Mouse (Mus musculus): Measurements from ENCODE around the gene Zfp948. TPM values are rescaled to one million over a fixed set of nuclear protein-coding genes. Genes with fewer than 3 reads are reported as not detected.

The Zfp948 gene
- polyA plus RNA-seq (2011; ENCODE audit: insufficient read depth, insufficient read length, low read depth, missing spikeins), result 12.0 and 13.2 TPM in 2 replicates

DNA sequence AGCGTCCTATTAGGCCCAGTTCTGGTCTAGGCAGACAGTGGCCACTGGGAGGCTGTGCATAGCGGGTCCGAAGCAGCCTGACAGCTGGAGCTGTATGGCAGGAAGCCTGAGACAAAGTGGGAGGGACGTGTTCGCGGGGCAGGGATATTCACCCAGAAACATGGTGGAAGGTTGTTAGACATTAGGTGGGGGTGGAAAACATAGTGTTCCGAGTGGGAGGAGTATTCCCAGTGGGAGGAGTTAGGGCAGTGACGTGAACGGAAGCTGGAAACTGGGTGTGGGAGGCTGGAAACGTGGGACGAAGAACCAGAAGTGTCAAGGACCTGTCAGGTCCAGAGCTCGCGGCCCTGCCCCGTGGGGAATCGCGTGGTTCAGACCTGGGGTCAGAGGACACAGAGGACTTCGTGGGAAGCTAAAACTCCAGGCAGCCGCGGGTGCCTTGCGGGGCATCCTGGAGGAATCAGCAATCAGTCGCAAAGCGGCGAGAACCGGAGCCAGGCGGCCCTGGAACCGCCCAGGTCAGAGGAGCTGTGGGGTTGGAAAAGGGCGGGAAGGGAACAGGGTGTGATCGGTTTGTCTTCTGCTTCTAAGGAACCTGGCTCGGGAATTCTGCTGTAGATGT lies at the start of gene Zfp948:
Gene Zfp948 (plus strand): TSS at position 281 of the 622 bp plus-strand sequence.
- H3K36me3 ChIP-seq (ENCODE audit: control insufficient read depth, insufficient read depth, low read length, poor library complexity, severe bottlenecking), result no peaks in the 10 kb centered on the region
- H3K27ac ChIP-seq (ENCODE audit: insufficient read depth, low read length), result no peak within 1 kb of the TSS
- peak within 1 kb of the TSS; percentile 87 for H3K4me3 ChIP-seq (ENCODE audit: low read depth, low read length)
- H3K27me3 ChIP-seq (ENCODE audit: control insufficient read depth, insufficient read depth, low read length, poor library complexity, severe bottlenecking), result no peaks in the 10 kb centered on the region
- H3K9me3 ChIP-seq (replicated peaks; ENCODE audit: control insufficient read depth, insufficient read depth, low read length, poor library complexity, severe bottlenecking), result no peaks in the 10 kb centered on the region
- H3K4me1 ChIP-seq (ENCODE audit: control insufficient read depth, insufficient read depth, low read length), result no peaks in the 10 kb centered on the region
- TF ChIP-seq POLR2A (IDR thresholded peaks at IDR 0.05; ENCODE audit: insufficient read depth, low read length), result no peak
- no peak for TF ChIP-seq CTCF (IDR thresholded peaks at IDR 0.05; ENCODE audit: low read depth, low read length)
- 0 out of 2 replicates have a peak, but pooled peaks have one; percentile 58 for TF ChIP-seq EP300 (IDR thresholded peaks at IDR 0.05; ENCODE audit: insufficient read depth, low read depth, low read length)
- H3K9ac ChIP-seq (ENCODE audit: low read depth, poor library complexity, severe bottlenecking), result peak within 1 kb of the TSS; percentile 35

DNA sequence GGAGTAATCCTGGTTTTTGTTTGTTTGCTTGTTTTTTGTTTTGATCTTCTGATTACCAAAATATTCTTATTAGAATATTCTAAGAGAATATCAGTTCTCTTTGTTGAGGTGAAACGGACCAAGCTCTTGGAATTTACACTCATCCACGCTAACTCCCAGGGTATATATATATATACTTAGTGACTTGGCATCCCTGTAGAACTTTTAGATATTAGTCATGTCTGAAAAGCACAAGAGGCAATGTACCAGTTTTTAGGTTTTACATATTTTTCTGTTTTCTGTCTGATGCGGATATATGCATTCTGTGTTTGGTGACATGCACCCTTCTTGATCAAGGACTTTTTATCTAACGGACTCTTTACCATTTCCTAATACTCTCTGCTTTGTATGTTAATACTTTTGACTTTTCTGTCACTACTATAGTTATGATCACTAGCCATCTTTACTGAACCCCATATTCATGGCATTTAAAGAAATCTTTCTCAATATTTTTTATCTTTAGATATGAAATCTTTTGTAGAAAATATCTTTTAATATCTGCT lies 49.6 kb upstream of the Zfp948 start:
- TF ChIP-seq EP300 (IDR thresholded peaks at IDR 0.05; ENCODE audit: insufficient read depth, low read depth, low read length) (no peak), POLR2A (IDR thresholded peaks at IDR 0.05; ENCODE audit: insufficient read depth, low read length) (no peak), CTCF (IDR thresholded peaks at IDR 0.05; ENCODE audit: low read depth, low read length) (no peak)
- no peaks in the 10 kb centered on the region for H3K36me3 ChIP-seq (ENCODE audit: control insufficient read depth, insufficient read depth, low read length, poor library complexity, severe bottlenecking)
- H3K9me3 ChIP-seq (replicated peaks; ENCODE audit: control insufficient read depth, insufficient read depth, low read length, poor library complexity, severe bottlenecking), result no peaks in the 10 kb centered on the region
- no peaks in the 10 kb centered on the region for H3K4me1 ChIP-seq (ENCODE audit: control insufficient read depth, insufficient read depth, low read length)
- no peaks in the 10 kb centered on the region for H3K27me3 ChIP-seq (ENCODE audit: control insufficient read depth, insufficient read depth, low read length, poor library complexity, severe bottlenecking)
- H3K4me3 ChIP-seq (ENCODE audit: low read depth, low read length), result no peak overlapping the region
- H3K27ac ChIP-seq (ENCODE audit: insufficient read depth, low read length), result no peak overlapping the region
- peak overlapping the region; percentile 93 for H3K9ac ChIP-seq (ENCODE audit: low read depth, poor library complexity, severe bottlenecking)

DNA sequence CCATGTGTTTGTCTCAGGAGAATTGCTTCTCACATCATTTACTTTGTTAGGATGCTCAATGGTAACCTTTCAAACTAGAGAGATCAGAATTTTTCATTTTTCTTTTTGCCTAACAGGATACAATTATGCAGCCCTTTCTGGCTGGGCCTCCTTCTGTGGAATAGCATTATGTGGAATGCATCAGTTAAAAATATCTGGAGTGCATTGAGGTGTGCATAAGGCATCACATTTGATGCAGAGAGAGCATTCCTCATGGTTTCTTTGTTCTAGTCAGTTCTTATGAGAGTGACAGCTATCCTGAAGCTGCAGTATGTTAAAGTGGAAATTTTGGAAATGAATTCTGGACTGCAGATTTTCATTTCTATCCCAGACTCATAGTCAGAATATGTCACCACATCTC lies 40.5 kb upstream of the Zfp948 start:
- Histone ChIP-seq H3K36me3 (ENCODE audit: control insufficient read depth, insufficient read depth, low read length, poor library complexity, severe bottlenecking) (no peaks in the 10 kb centered on the region), H3K27ac (ENCODE audit: insufficient read depth, low read length) (no peak overlapping the region), H3K9me3 (replicated peaks; ENCODE audit: control insufficient read depth, insufficient read depth, low read length, poor library complexity, severe bottlenecking) (no peaks in the 10 kb centered on the region), H3K9ac (ENCODE audit: low read depth, poor library complexity, severe bottlenecking) (no peak overlapping the region), H3K27me3 (ENCODE audit: control insufficient read depth, insufficient read depth, low read length, poor library complexity, severe bottlenecking) (no peaks in the 10 kb centered on the region), H3K4me1 (ENCODE audit: control insufficient read depth, insufficient read depth, low read length) (no peaks in the 10 kb centered on the region), H3K4me3 (ENCODE audit: low read depth, low read length) (no peak overlapping the region)
- TF ChIP-seq POLR2A (IDR thresholded peaks at IDR 0.05; ENCODE audit: insufficient read depth, low read length), result no peak
- TF ChIP-seq EP300 (IDR thresholded peaks at IDR 0.05; ENCODE audit: insufficient read depth, low read depth, low read length), result no peak
- TF ChIP-seq CTCF (IDR thresholded peaks at IDR 0.05; ENCODE audit: low read depth, low read length), result no peak

DNA sequence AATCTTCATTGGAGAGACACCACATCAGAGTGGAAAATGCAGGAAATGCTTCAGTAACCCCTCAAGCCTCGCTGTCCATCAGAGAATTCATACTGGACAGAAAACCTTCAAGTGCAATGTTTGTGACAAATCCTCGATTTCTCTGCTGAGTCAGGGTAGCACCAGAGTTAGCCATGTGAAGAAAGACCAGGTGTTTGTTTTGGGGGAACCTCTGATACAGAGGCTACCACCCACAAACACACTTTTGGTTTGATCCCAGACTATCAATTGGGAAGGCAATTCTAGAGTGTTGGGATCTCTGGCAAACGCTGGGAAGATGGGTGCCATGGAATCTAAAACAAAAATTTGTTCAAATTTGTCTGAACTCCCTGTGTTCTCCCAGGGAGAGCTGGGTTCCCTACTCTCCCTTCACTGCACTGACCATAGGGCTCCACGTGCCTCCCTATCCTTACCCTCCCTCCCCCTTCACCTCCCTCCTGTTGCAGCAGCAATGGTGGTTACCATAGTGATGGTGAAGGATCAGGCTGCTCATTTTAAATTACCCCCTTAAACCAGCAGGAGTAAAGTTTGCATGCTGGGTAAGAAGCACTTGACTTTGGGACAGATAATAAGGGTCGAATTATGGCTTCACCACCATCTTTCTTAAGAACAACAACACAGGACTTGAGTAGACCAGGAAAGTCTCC lies 36.0 kb upstream of the Zfp948 start:
- no peaks in the 10 kb centered on the region for H3K4me1 ChIP-seq (ENCODE audit: control insufficient read depth, insufficient read depth, low read length)

DNA sequence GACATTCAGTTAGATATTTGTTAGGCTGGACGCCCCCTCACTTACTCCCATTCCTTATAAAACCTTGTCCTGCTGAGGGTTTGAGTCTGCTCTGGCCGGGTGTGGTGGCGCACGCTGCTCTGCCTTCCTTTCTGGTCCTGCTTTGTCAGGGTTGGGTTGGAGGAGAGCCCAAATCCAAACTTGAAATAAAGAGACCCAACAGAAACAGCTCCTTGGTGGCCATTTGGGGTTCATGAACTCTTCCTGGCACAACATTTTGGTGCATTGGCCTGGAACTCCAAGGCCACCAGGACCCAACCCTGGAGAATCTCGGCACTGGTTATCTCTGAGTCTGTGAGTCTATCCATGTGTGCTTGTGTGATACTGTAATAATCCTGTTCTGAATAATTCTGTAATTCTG lies 35.2 kb upstream of the Zfp948 start:
- H3K27ac ChIP-seq (ENCODE audit: insufficient read depth, low read length), result no peak overlapping the region
- H3K27me3 ChIP-seq (ENCODE audit: control insufficient read depth, insufficient read depth, low read length, poor library complexity, severe bottlenecking), result no peaks in the 10 kb centered on the region
- peak overlapping the region; percentile 85; the same call in 1 of the 2 replicates for H3K9ac ChIP-seq (ENCODE audit: low read depth, poor library complexity, severe bottlenecking)
- no peak overlapping the region; the same call in 1 of the 2 replicates for H3K4me3 ChIP-seq (ENCODE audit: low read depth, low read length)
- H3K36me3 ChIP-seq (ENCODE audit: control insufficient read depth, insufficient read depth, low read length, poor library complexity, severe bottlenecking), result no peaks in the 10 kb centered on the region
- H3K9me3 ChIP-seq (replicated peaks; ENCODE audit: control insufficient read depth, insufficient read depth, low read length, poor library complexity, severe bottlenecking), result no peaks in the 10 kb centered on the region
- TF ChIP-seq POLR2A (IDR thresholded peaks at IDR 0.05; ENCODE audit: insufficient read depth, low read length), result no peak
- no peaks in the 10 kb centered on the region for H3K4me1 ChIP-seq (ENCODE audit: control insufficient read depth, insufficient read depth, low read length)

More for the DNA sequence above, 36.0 kb upstream of the Zfp948 start:
- Histone ChIP-seq H3K4me3 (ENCODE audit: low read depth, low read length) (no peak overlapping the region), H3K9ac (ENCODE audit: low read depth, poor library complexity, severe bottlenecking) (no peak overlapping the region), H3K9me3 (replicated peaks; ENCODE audit: control insufficient read depth, insufficient read depth, low read length, poor library complexity, severe bottlenecking) (no peaks in the 10 kb centered on the region), H3K27ac (ENCODE audit: insufficient read depth, low read length) (no peak overlapping the region), H3K27me3 (ENCODE audit: control insufficient read depth, insufficient read depth, low read length, poor library complexity, severe bottlenecking) (no peaks in the 10 kb centered on the region), H3K36me3 (ENCODE audit: control insufficient read depth, insufficient read depth, low read length, poor library complexity, severe bottlenecking) (no peaks in the 10 kb centered on the region)
- TF ChIP-seq EP300 (IDR thresholded peaks at IDR 0.05; ENCODE audit: insufficient read depth, low read depth, low read length) (no peak), POLR2A (IDR thresholded peaks at IDR 0.05; ENCODE audit: insufficient read depth, low read length) (no peak)
